Mouse (Mus musculus): ENCODE data around the gene 1110017D15Rik. TPM values are rescaled to one million over a fixed set of nuclear protein-coding genes. Genes with fewer than 3 reads are reported as not detected.

Gene 1110017D15Rik
- 5.3 and 6.1 TPM in 2 replicates for polyA plus RNA-seq (2016; fragmentation: Nextera tagmentation; extraction: Ambion mirVana)

- H3K27ac ChIP-seq (replicated peaks): no peak within 1 kb of the TSS
- no peak within 1 kb of the TSS for H3K4me3 ChIP-seq
- peaks cover 33% of the 10 kb centered on the region for H3K4me1 ChIP-seq
- no peaks in the 10 kb centered on the region for H3K9me3 ChIP-seq
- WGBS: 93% methylated on average over 2 of the region's 2 CpGs
- peaks cover 35% of the 10 kb centered on the region for H3K27me3 ChIP-seq (replicated peaks; ENCODE audit: low read depth, poor library complexity, severe bottlenecking)
- H3K36me3 ChIP-seq (replicated peaks): no peaks in the 10 kb centered on the region
- DNase-seq (ENCODE audit: low spot score): no peak
Measured at GRCm38 (mm10) chr4:41517233-41517632, at the start of gene 1110017D15Rik. TSS of gene 1110017D15Rik (minus strand) at chr4:41517333.

- no peak overlapping the region for H3K27ac ChIP-seq (replicated peaks)
- 10% methylated on average over 3 of the region's 3 CpGs for WGBS
- peaks cover 34% of the 10 kb centered on the region for H3K4me1 ChIP-seq
- peaks cover 34% of the 10 kb centered on the region for H3K27me3 ChIP-seq (replicated peaks; ENCODE audit: low read depth, poor library complexity, severe bottlenecking)
- no peak for DNase-seq (ENCODE audit: low spot score)
- no peaks in the 10 kb centered on the region for H3K9me3 ChIP-seq
- no peak overlapping the region for H3K4me3 ChIP-seq
- no peaks in the 10 kb centered on the region for H3K36me3 ChIP-seq (replicated peaks)
Measured at GRCm38 (mm10) chr4:41566123-41566522, 49.0 kb upstream of the 1110017D15Rik start.

DNA sequence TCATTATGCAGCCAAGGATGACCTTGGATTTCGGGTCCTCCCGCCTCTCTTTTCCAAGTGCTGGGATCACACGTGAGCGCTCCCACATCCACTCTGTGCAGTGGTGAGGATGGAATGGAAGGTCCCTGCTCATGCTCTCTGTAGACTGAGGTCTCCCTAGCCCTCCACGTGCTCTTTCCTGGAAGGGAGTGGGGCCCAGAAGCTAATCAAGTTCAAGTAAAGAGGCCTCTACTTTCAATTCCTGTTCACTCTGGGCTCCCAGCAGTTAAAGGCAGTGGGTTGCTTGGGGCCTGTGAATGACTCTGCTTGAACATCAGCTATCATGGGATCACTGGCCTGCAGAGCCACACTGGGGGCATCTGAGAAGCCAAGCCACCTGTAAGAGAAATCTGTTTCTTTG is 46.2 kb upstream of the 1110017D15Rik start:
- whole genome bisulfite sequencing: 87% methylated on average over 5 of the region's 5 CpGs
- H3K27me3 ChIP-seq (replicated peaks; ENCODE audit: low read depth, poor library complexity, severe bottlenecking): peaks cover 22% of the 10 kb centered on the region
- no peaks in the 10 kb centered on the region for H3K36me3 ChIP-seq (replicated peaks)
- DNase-seq (ENCODE audit: low spot score): no peak
- H3K4me1 ChIP-seq: peaks cover 14% of the 10 kb centered on the region
- no peaks in the 10 kb centered on the region for H3K9me3 ChIP-seq
- no peak overlapping the region for H3K4me3 ChIP-seq
- H3K27ac ChIP-seq (replicated peaks): no peak overlapping the region

DNA sequence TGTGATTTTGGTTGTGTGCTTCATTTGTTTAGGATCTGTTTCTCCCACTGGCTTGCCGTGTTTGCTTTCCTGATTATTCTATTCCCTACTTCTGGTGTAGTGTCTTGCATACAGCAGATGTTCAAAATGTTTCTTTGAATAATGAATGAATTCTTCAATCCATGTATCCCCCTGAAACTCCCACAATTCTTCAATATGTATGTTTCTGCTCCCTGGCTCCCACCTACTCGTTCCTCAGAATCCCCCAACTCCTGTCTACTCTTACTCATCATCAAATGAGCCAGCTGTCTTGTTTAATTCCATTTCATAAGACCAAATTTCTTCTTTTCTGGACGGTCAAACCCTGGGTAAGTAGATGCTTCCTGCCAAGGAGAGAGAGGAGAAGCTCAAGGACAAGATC is 40.0 kb upstream of the 1110017D15Rik start:
- WGBS: 78% methylated on average over 3 of the region's 3 CpGs
- H3K36me3 ChIP-seq (replicated peaks): no peaks in the 10 kb centered on the region
- no peak for DNase-seq (ENCODE audit: low spot score)
- H3K4me3 ChIP-seq: no peak overlapping the region
- H3K9me3 ChIP-seq: no peaks in the 10 kb centered on the region
- peaks cover 38% of the 10 kb centered on the region for H3K4me1 ChIP-seq
- H3K27me3 ChIP-seq (replicated peaks; ENCODE audit: low read depth, poor library complexity, severe bottlenecking): 0 out of 2 replicates have a peak, but pooled peaks cover 6% of the 10 kb centered on the region
- H3K27ac ChIP-seq (replicated peaks): no peak overlapping the region

DNA sequence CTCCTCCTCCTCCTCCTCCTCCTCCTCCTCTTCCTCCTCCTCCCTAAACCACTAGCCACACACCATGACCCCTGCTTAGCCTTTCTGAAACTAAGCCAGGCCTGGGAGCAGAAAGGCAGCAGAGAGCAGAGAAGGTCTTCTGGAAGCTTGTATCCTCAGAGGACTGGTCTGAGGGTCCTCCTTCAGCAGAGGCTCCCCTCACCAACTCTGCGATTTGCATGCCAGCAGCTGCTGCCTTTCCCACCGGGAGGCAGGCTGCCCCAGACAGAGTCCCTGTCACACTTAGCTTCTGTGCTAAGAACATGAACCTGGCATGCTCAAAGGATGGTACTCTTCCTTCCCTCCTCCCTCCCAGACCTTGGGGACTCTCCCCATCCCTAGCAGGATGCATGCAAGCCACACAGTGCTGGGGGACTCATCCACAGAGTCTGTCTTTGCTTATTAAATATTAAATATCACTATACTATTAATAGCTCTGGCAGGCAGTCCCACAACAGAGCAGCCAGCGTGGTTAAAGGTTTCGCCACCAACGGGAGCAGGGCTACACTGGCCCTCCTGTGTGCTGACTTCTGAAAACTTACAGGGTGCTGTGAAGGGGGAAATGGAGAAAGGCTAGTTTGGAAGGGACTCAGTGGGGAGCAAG is 39.3 kb upstream of the 1110017D15Rik start:
- no peak overlapping the region for H3K27ac ChIP-seq (replicated peaks)

GRCm38 (mm10) chr4:41554994-41555663 is 38.0 kb upstream of the 1110017D15Rik start:
- Histone ChIP-seq H3K9me3 (no peaks in the 10 kb centered on the region), H3K27ac (replicated peaks) (no peak overlapping the region), H3K36me3 (replicated peaks) (no peaks in the 10 kb centered on the region), H3K27me3 (replicated peaks; ENCODE audit: low read depth, poor library complexity, severe bottlenecking) (0 out of 2 replicates have a peak, but pooled peaks cover 6% of the 10 kb centered on the region), H3K4me3 (no peak overlapping the region), H3K4me1 (peaks cover 40% of the 10 kb centered on the region)
- DNase-seq (ENCODE audit: low spot score): no peak
- WGBS: 71% methylated on average over 14 of the region's 14 CpGs

More for the DNA sequence above, 39.3 kb upstream of the 1110017D15Rik start:
- Histone ChIP-seq H3K4me1 (peaks cover 40% of the 10 kb centered on the region), H3K36me3 (replicated peaks) (no peaks in the 10 kb centered on the region), H3K4me3 (no peak overlapping the region), H3K27me3 (replicated peaks; ENCODE audit: low read depth, poor library complexity, severe bottlenecking) (0 out of 2 replicates have a peak, but pooled peaks cover 6% of the 10 kb centered on the region), H3K9me3 (no peaks in the 10 kb centered on the region)
- 59% methylated on average over 5 of the region's 5 CpGs for WGBS
- DNase-seq (ENCODE audit: low spot score): no peak

DNA sequence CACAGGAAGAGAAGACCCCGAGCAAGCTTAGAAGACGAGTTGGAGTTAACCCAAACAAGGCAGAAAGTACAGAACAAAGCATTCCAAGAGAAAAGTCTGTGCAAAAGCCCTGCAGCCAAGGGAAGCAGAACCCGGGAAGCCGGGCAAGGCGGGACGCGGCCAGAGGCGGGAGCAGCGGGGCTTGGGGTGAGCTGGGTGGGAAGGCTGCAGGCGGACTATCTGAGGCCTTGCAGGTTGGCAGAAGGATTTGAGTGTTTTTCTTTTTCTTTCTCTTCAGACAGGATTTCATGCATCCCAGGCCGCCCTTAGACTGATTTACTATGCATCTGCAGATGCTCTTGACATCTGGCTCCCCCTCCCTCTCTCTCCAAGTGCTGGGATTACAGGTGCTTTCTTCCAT is 36.0 kb upstream of the 1110017D15Rik start:
- Histone ChIP-seq H3K4me3 (no peak overlapping the region), H3K36me3 (replicated peaks) (no peaks in the 10 kb centered on the region), H3K4me1 (peaks cover 40% of the 10 kb centered on the region), H3K27me3 (replicated peaks; ENCODE audit: low read depth, poor library complexity, severe bottlenecking) (0 out of 2 replicates have a peak, but pooled peaks cover 6% of the 10 kb centered on the region), H3K27ac (replicated peaks) (no peak overlapping the region), H3K9me3 (no peaks in the 10 kb centered on the region)
- WGBS: 65% methylated on average over 11 of the region's 11 CpGs
- peak; percentile 50 for DNase-seq (ENCODE audit: low spot score)

DNA sequence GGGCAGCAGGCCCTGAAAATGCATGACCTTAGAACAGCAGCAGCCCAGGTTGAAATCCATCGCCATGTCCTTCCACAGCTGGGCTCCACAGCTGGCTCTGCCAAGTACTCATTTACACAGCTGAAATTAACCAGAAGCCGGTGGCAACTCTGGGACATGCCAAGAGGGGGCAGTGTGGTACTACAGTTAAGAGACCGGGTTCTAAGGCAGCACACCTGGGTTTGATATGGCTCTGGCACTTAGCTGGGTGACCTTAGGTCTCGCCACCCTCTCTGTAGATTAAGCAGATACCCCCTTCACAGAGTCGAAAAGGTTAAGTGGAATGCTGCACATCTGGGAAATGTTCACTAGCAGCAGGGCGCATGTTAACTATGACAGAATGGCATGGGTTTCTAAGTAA is 35.4 kb upstream of the 1110017D15Rik start:
- no peaks in the 10 kb centered on the region for H3K9me3 ChIP-seq
- peak; percentile 87 for DNase-seq (ENCODE audit: low spot score)
- H3K27ac ChIP-seq (replicated peaks): no peak overlapping the region
- H3K27me3 ChIP-seq (replicated peaks; ENCODE audit: low read depth, poor library complexity, severe bottlenecking): 0 out of 2 replicates have a peak, but pooled peaks cover 2% of the 10 kb centered on the region
- H3K4me1 ChIP-seq: peaks cover 40% of the 10 kb centered on the region
- no peak overlapping the region for H3K4me3 ChIP-seq
- WGBS: 24% methylated on average over 6 of the region's 6 CpGs
- H3K36me3 ChIP-seq (replicated peaks): no peaks in the 10 kb centered on the region

GRCm38 (mm10) chr4:41547086-41547485 is 30.0 kb upstream of the 1110017D15Rik start:
- H3K9me3 ChIP-seq: no peaks in the 10 kb centered on the region
- no peak for DNase-seq (ENCODE audit: low spot score)
- peaks cover 2% of the 10 kb centered on the region; the same call in 1 of the 2 replicates for H3K4me1 ChIP-seq
- H3K27ac ChIP-seq (replicated peaks): no peak overlapping the region
- H3K27me3 ChIP-seq (replicated peaks; ENCODE audit: low read depth, poor library complexity, severe bottlenecking): no peaks in the 10 kb centered on the region
- H3K36me3 ChIP-seq (replicated peaks): no peaks in the 10 kb centered on the region
- 73% methylated on average over 1 of the region's 1 CpGs for WGBS
- H3K4me3 ChIP-seq: no peak overlapping the region

- Histone ChIP-seq H3K36me3 (replicated peaks) (no peaks in the 10 kb centered on the region), H3K27ac (replicated peaks) (no peak overlapping the region), H3K4me3 (no peak overlapping the region), H3K4me1 (no peaks in the 10 kb centered on the region), H3K27me3 (replicated peaks; ENCODE audit: low read depth, poor library complexity, severe bottlenecking) (no peaks in the 10 kb centered on the region), H3K9me3 (no peaks in the 10 kb centered on the region)
- DNase-seq (ENCODE audit: low spot score): peak; percentile 71
- WGBS: 22% methylated on average over 8 of the region's 8 CpGs
Measured at GRCm38 (mm10) chr4:41545985-41546384, 28.9 kb upstream of the 1110017D15Rik start.

GRCm38 (mm10) chr4:41542136-41542535 is 25.0 kb upstream of the 1110017D15Rik start:
- no peak overlapping the region for H3K4me3 ChIP-seq
- 88% methylated on average over 8 of the region's 8 CpGs for WGBS
- H3K27me3 ChIP-seq (replicated peaks; ENCODE audit: low read depth, poor library complexity, severe bottlenecking): no peaks in the 10 kb centered on the region
- no peak overlapping the region for H3K27ac ChIP-seq (replicated peaks)
- DNase-seq (ENCODE audit: low spot score): no peak
- no peaks in the 10 kb centered on the region for H3K36me3 ChIP-seq (replicated peaks)
- H3K9me3 ChIP-seq: no peaks in the 10 kb centered on the region
- H3K4me1 ChIP-seq: no peaks in the 10 kb centered on the region

DNA sequence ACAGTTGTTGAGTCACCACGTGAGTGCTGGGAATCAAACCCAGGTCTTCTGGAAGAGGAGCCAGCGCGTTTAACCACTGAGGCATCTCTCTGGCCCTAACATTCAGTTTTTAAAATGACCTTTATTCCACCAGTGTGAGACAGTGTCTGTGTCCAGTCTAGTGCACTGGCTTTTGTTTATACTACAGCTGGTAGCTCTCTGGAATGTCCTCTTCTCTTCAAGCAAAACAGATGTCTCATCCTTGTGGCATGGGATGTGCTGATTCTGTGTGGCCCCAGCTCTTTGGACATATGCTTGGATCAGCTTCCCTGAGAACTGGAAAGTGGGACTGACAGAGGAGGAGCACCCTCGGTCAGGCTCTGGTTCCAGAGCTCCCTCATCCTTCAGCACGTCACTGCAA is 17.7 kb upstream of the 1110017D15Rik start:
- Histone ChIP-seq H3K9me3 (no peaks in the 10 kb centered on the region), H3K4me3 (no peak overlapping the region), H3K4me1 (no peaks in the 10 kb centered on the region), H3K36me3 (replicated peaks) (no peaks in the 10 kb centered on the region), H3K27ac (replicated peaks) (no peak overlapping the region), H3K27me3 (replicated peaks; ENCODE audit: low read depth, poor library complexity, severe bottlenecking) (no peaks in the 10 kb centered on the region)
- DNase-seq (ENCODE audit: low spot score): no peak
- 80% methylated on average over 5 of the region's 5 CpGs for WGBS

DNA sequence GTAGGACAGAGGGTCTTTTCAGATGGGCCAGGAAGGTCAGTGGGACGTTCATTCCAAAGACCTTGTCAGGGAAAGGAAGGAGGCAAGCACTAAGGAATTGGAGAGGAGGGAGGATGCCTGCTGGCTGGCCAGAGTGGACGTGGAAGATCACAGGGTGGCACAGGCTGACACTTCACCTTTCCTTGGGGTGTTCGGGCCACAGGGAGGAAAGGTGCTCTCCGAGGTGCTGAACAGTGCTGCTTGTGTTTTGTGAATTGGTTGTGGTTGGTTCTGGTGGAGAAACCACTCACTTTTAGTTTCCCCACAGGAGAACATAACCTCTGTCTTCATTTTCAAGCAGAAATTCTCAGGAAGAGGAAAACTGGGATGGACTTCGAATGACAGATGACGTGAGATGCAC is 15.3 kb upstream of the 1110017D15Rik start:
- Histone ChIP-seq H3K4me3 (no peak overlapping the region), H3K27me3 (replicated peaks; ENCODE audit: low read depth, poor library complexity, severe bottlenecking) (no peaks in the 10 kb centered on the region), H3K36me3 (replicated peaks) (no peaks in the 10 kb centered on the region), H3K4me1 (peaks cover 16% of the 10 kb centered on the region), H3K27ac (replicated peaks) (no peak overlapping the region), H3K9me3 (no peaks in the 10 kb centered on the region)
- peak; percentile 69 for DNase-seq (ENCODE audit: low spot score)
- WGBS: 22% methylated on average over 6 of the region's 6 CpGs

Data from embryonic facial prominence, embryonic 10.5 days (tissue).